Mouse (Mus musculus): ENCODE data around the gene Kmt2e.

- TF ChIP-seq ELF1 (IDR thresholded peaks at IDR 0.05; ENCODE audit: low read depth, low read length) = no peak
- no peak for TF ChIP-seq BHLHE40 (IDR thresholded peaks at IDR 0.05; ENCODE audit: borderline replicate concordance, low read depth, low read length)
- no peak for TF ChIP-seq MYC (IDR thresholded peaks at IDR 0.05; ENCODE audit: low read depth, low read length)
- no peak for TF ChIP-seq POLR2A (IDR thresholded peaks at IDR 0.05; ENCODE audit: control insufficient read depth in 1 of 2, insufficient read depth in 1 of 2, low read depth in 1 of 2, low read length in 2 of 2, poor library complexity in 1 of 2)
- TF ChIP-seq ZNF384 (IDR thresholded peaks at IDR 0.05; ENCODE audit: low read depth, low read length) = no peak
- no peak for TF ChIP-seq ZKSCAN1 (IDR thresholded peaks at IDR 0.05; ENCODE audit: low read depth, low read length)
- TF ChIP-seq ZMIZ1 (IDR thresholded peaks at IDR 0.05; ENCODE audit: low read depth, low read length) = no peak
- TF ChIP-seq ZC3H11A (IDR thresholded peaks at IDR 0.05; ENCODE audit: low read depth, low read length) = no peak
- no peak for TF ChIP-seq CTCF (IDR thresholded peaks at IDR 0.05 in 2 of 3, conservative IDR thresholded peaks at IDR 0.05 in 1 of 3; ENCODE audit: control insufficient read depth in 1 of 3, insufficient read depth in 1 of 3, low read depth in 2 of 3, low read length in 3 of 3, poor library complexity in 1 of 3, severe bottlenecking in 1 of 3)
Measured at GRCm38 (mm10) chr5:23388091-23388490, 46.1 kb upstream of the Kmt2e start.
